Mouse (Mus musculus) embryonic fibroblast, embryonic 13.5 days (primary cell): ENCODE data around the gene Serpinf2.
A peak's percentile ranks its signal among the peaks of the same experiment; 100 is the strongest.

Experiments used
- CTCF ChIP-seq: IDR thresholded peaks from 2 replicates; pipeline ENCODE4 v1.5.1; 2011; ENCODE audit warnings: mild to moderate bottlenecking, control low read depth, low read length, moderate library complexity, borderline replicate concordance; ENCODE audit not compliant: insufficient read depth
- POLR2A ChIP-seq: IDR thresholded peaks from 2 replicates; pipeline ENCODE4 v1.6.1; 2011; ENCODE audit warnings: low read depth, mild to moderate bottlenecking, control low read depth, low read length, moderate library complexity

- TF ChIP-seq CTCF, result peak; percentile 47; the same call in 1 of the 2 replicates
- no peak for TF ChIP-seq POLR2A
These were observed 32.5 kb downstream of the Serpinf2 start for GRCm38 (mm10) chr11:75406865-75407264.
